Mouse (Mus musculus) cerebellum, adult 2 months (tissue): ENCODE measurements around the gene Eif2b5.

Experiments
- CTCF ChIP-seq: fragments of 200-500 bp; IDR thresholded peaks from 2 replicates; pipeline ENCODE4 v1.5.1; 2011; ENCODE audit warnings: low read depth, mild to moderate bottlenecking, control low read depth, low read length, moderate library complexity, borderline replicate concordance; ENCODE audit not compliant: insufficient read depth
- POLR2A ChIP-seq: fragments of 200-500 bp; IDR thresholded peaks from 2 replicates; pipeline ENCODE4 v1.6.1; 2011; ENCODE audit warnings: low read length, control low read depth, borderline replicate concordance; ENCODE audit not compliant: insufficient read depth

- TF ChIP-seq CTCF (no peak), POLR2A (no peak)
These were observed 13.6 kb upstream of the Eif2b5 start for GRCm38 (mm10) chr16:20485061-20485460.
